In the genomic region with DNA sequence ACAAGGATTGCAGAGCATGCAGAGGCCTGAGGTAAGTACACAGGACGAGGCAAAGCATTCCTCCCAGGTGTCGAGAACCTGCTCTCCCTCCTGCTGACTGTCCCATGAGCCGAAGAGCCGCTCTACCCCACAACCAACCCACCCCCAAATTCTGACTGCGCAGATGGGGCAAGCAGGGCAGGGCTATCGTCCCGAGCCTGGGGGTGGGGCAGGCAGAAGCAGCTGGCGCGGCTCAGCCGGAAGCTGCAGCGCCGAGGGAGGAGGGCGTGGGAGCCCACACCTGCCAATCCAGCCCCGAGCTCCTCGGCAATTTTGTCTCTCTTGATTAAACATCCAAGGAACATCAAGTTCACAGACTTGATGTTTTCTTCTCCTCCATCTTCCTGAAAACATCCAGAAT, we compare ENCODE assay signal across 9 mouse cellular contexts. TPM values are rescaled to one million over a fixed set of nuclear protein-coding genes. Genes with fewer than 3 reads are reported as not detected.
DNase-seq lines count a peak whose midpoint lies in the region; ATAC-seq and TF ChIP-seq lines count a peak whose summit lies in the region.
"Had no signal": no experiment of that assay in that cellular context is flagged by ENCODE, and none has a peak within 500 bp of the region (broad histone marks: within the 10 kb centered on the region; RNA-seq: fewer than 3 reads in every experiment).

No protein-coding gene starts in this region.

- H3K9ac ChIP-seq in hindbrain, embryonic 13.5 days, result peak overlapping the region; percentile 49; the same call in 1 of the 2 replicates
- no peak overlapping the region for H3K9ac ChIP-seq in hindbrain, postnatal 0 days (replicated peaks; ENCODE audit: low read length)
- H3K9ac ChIP-seq in embryonic facial prominence, embryonic 15.5 days, result no peak overlapping the region

- TF ChIP-seq CTCF in hindbrain, postnatal 0 days (IDR thresholded peaks at IDR 0.05; ENCODE audit: low read depth), result no peak
- TF ChIP-seq CTCF in E14TG2a.4 (conservative IDR thresholded peaks at IDR 0.05; ENCODE audit: low read length), result no peak

- WGBS in hindbrain, embryonic 13.5 days, result 8% methylated on average over 15 of the region's 15 CpGs
- WGBS in hindbrain, postnatal 0 days, result 15% methylated on average over 15 of the region's 15 CpGs
- WGBS in embryonic facial prominence, embryonic 15.5 days, result 7% methylated on average over 15 of the region's 15 CpGs

- peaks cover 77% of the 10 kb centered on the region for H3K27me3 ChIP-seq in hindbrain, embryonic 13.5 days
- peaks cover 2% of the 10 kb centered on the region; the same call in 1 of the 2 replicates for H3K27me3 ChIP-seq in hindbrain, postnatal 0 days (ENCODE audit: insufficient read depth, low read length)
- H3K27me3 ChIP-seq in E14TG2a.4 (ENCODE audit: insufficient read depth, low read length), result peaks cover 85% of the 10 kb centered on the region
- H3K27me3 ChIP-seq in embryonic facial prominence, embryonic 15.5 days, result peaks cover 81% of the 10 kb centered on the region

- H3K36me3 ChIP-seq in hindbrain, embryonic 13.5 days, result no peaks in the 10 kb centered on the region
- no peaks in the 10 kb centered on the region for H3K36me3 ChIP-seq in hindbrain, postnatal 0 days (ENCODE audit: insufficient read depth, low read length)
- H3K36me3 ChIP-seq in E14TG2a.4 (ENCODE audit: insufficient read depth, low read length), result no peaks in the 10 kb centered on the region
- H3K36me3 ChIP-seq in embryonic facial prominence, embryonic 15.5 days, result no peaks in the 10 kb centered on the region

- ATAC-seq in hindbrain, embryonic 13.5 days (ENCODE audit: low FRiP score), result no peak
- ATAC-seq in hindbrain, postnatal 0 days, result no peak
- no peak for ATAC-seq in embryonic facial prominence, embryonic 15.5 days (ENCODE audit: insufficient number of reproducible peaks, low FRiP score, low TSS enrichment, low read depth)

- peak overlapping the region; percentile 36 for H3K4me2 ChIP-seq in hindbrain, embryonic 13.5 days
- no peak overlapping the region for H3K4me2 ChIP-seq in hindbrain, postnatal 0 days (ENCODE audit: low read depth, low read length)
- H3K4me2 ChIP-seq in embryonic facial prominence, embryonic 15.5 days (replicated peaks), result peak overlapping the region; percentile 17; the same call in 1 of the 2 replicates

- no peak for DNase-seq in hindbrain, postnatal 0 days (ENCODE audit: low spot score)
- DNase-seq in naive thymus-derived CD4-positive, alpha-beta T cell, adult 2 months (ENCODE audit: low read depth), result peak; percentile 33
- DNase-seq in urinary bladder, adult 18-20 months (ENCODE audit: low spot score in 2 of 2), result no peak
- no peak for DNase-seq in testis, postnatal 10 days (ENCODE audit: low spot score)
- DNase-seq in layer of hippocampus, adult 9-11 months, result no peak
- DNase-seq: kidney, adult 18-20 months had no signal

- H3K4me1 ChIP-seq in hindbrain, embryonic 13.5 days (replicated peaks), result peaks cover 58% of the 10 kb centered on the region
- peaks cover 7% of the 10 kb centered on the region; the same call in 1 of the 2 replicates for H3K4me1 ChIP-seq in hindbrain, postnatal 0 days (ENCODE audit: insufficient read depth, low read length)
- peaks cover 50% of the 10 kb centered on the region for H3K4me1 ChIP-seq in E14TG2a.4 (replicated peaks; ENCODE audit: low read depth, low read length)
- H3K4me1 ChIP-seq in embryonic facial prominence, embryonic 15.5 days, result peaks cover 22% of the 10 kb centered on the region

- H3K4me3 ChIP-seq in hindbrain, embryonic 13.5 days, result no peak overlapping the region
- no peak overlapping the region for H3K4me3 ChIP-seq in hindbrain, postnatal 0 days (ENCODE audit: low read length)
- H3K4me3 ChIP-seq in E14TG2a.4 (replicated peaks; ENCODE audit: low read length), result peak overlapping the region; percentile 58
- H3K4me3 ChIP-seq in embryonic facial prominence, embryonic 15.5 days (replicated peaks), result no peak overlapping the region

- no peaks in the 10 kb centered on the region for H3K9me3 ChIP-seq in hindbrain, embryonic 13.5 days
- H3K9me3 ChIP-seq in hindbrain, postnatal 0 days (ENCODE audit: low read length), result no peaks in the 10 kb centered on the region
- no peaks in the 10 kb centered on the region for H3K9me3 ChIP-seq in E14TG2a.4 (ENCODE audit: low read length)
- no peaks in the 10 kb centered on the region for H3K9me3 ChIP-seq in embryonic facial prominence, embryonic 15.5 days (replicated peaks)

- no peak overlapping the region for H3K27ac ChIP-seq in hindbrain, embryonic 13.5 days
- H3K27ac ChIP-seq in hindbrain, postnatal 0 days, result no peak overlapping the region
- H3K27ac ChIP-seq in embryonic facial prominence, embryonic 15.5 days (replicated peaks), result no peak overlapping the region

RNA-seq across cellular contexts. Expression of a gene that starts 4.8 kb away (rescaled TPM):
- polyA plus RNA-seq in hindbrain, embryonic 13.5 days (2015; fragmentation: Nextera tagmentation; extraction: Ambion mirVana), result 3.1 TPM in 2 replicates
- total RNA-seq in hindbrain, postnatal 0 days (2014; rRNA removed), result 5.9 and 11.4 TPM in 2 replicates
- 3.4 and 3.6 TPM in 2 replicates for polyA plus RNA-seq in hindbrain, postnatal 0 days (2015; fragmentation: Nextera tagmentation; extraction: Ambion mirVana)
- 0.13 and 0.40 TPM in 2 replicates for polyA plus RNA-seq in embryonic facial prominence, embryonic 15.5 days (2015; fragmentation: Nextera tagmentation; extraction: Ambion mirVana)

RNA-seq across cellular contexts. Expression of a gene that starts 19.6 kb away (rescaled TPM):
- 58.2 and 60.8 TPM in 2 replicates for polyA plus RNA-seq in hindbrain, embryonic 13.5 days (2015; fragmentation: Nextera tagmentation; extraction: Ambion mirVana)
- total RNA-seq in hindbrain, postnatal 0 days (2014; rRNA removed), result 39.2 and 44.0 TPM in 2 replicates
- polyA plus RNA-seq in hindbrain, postnatal 0 days (2015; fragmentation: Nextera tagmentation; extraction: Ambion mirVana), result 56.0 and 57.9 TPM in 2 replicates
- polyA plus RNA-seq in embryonic facial prominence, embryonic 15.5 days (2015; fragmentation: Nextera tagmentation; extraction: Ambion mirVana), result 42.6 and 43.0 TPM in 2 replicates

RNA-seq across cellular contexts. Expression of a gene that starts 29.1 kb away (rescaled TPM):
- 31.9 and 35.0 TPM in 2 replicates for polyA plus RNA-seq in hindbrain, embryonic 13.5 days (2015; fragmentation: Nextera tagmentation; extraction: Ambion mirVana)
- total RNA-seq in hindbrain, postnatal 0 days (2014; rRNA removed), result 17.2 and 17.3 TPM in 2 replicates
- 23.3 and 23.9 TPM in 2 replicates for polyA plus RNA-seq in hindbrain, postnatal 0 days (2015; fragmentation: Nextera tagmentation; extraction: Ambion mirVana)
- 24.3 and 25.6 TPM in 2 replicates for polyA plus RNA-seq in embryonic facial prominence, embryonic 15.5 days (2015; fragmentation: Nextera tagmentation; extraction: Ambion mirVana)

RNA-seq across cellular contexts. Expression of a gene that starts 57.2 kb away (rescaled TPM):
- 52.7 TPM in 2 replicates for polyA plus RNA-seq in hindbrain, embryonic 13.5 days (2015; fragmentation: Nextera tagmentation; extraction: Ambion mirVana)
- 80.7 and 100 TPM in 2 replicates for total RNA-seq in hindbrain, postnatal 0 days (2014; rRNA removed)
- 34.2 and 37.2 TPM in 2 replicates for polyA plus RNA-seq in hindbrain, postnatal 0 days (2015; fragmentation: Nextera tagmentation; extraction: Ambion mirVana)
- polyA plus RNA-seq in embryonic facial prominence, embryonic 15.5 days (2015; fragmentation: Nextera tagmentation; extraction: Ambion mirVana), result 5.2 and 6.1 TPM in 2 replicates

RNA-seq across cellular contexts. Expression of a gene that starts 57.3 kb away (rescaled TPM):
- 665 and 670 TPM in 2 replicates for polyA plus RNA-seq in hindbrain, embryonic 13.5 days (2015; fragmentation: Nextera tagmentation; extraction: Ambion mirVana)
- 196 and 230 TPM in 2 replicates for total RNA-seq in hindbrain, postnatal 0 days (2014; rRNA removed)
- 585 TPM in 2 replicates for polyA plus RNA-seq in hindbrain, postnatal 0 days (2015; fragmentation: Nextera tagmentation; extraction: Ambion mirVana)
- polyA plus RNA-seq in embryonic facial prominence, embryonic 15.5 days (2015; fragmentation: Nextera tagmentation; extraction: Ambion mirVana), result 472 and 518 TPM in 2 replicates
